In the genomic region with DNA sequence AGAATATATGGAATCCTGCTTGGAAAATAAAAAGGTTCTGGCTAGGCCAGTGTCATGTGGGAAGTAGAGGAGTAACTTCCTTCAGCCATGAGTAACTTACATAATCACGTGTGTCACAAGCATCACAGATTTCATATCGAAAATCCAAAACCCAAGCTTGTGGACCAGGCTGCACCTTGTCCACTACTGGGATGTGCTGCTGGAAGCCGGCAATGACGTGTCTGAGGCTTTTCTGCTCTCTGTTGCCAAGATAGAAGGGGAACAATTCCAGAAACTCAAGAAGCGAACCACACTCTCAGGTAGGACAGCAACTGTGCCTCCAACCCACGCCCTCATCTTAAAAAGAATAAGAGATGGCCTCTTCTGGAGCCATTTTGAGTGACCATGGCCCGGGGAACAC, we compare ENCODE assay signal across 40 mouse cellular contexts. TPM values are rescaled to one million over a fixed set of nuclear protein-coding genes. Genes with fewer than 3 reads are reported as not detected.
"Had no signal": no experiment of that assay in that cellular context is flagged by ENCODE, and none has a peak within 500 bp of the region (broad histone marks: within the 10 kb centered on the region; RNA-seq: fewer than 3 reads in every experiment).

No protein-coding gene starts in this region.

- ATAC-seq: liver, embryonic 12.5 days; liver, postnatal 0 days; lung, postnatal 0 days; midbrain, embryonic 13.5 days; midbrain, embryonic 15.5 days had no signal

- H3K4me2 ChIP-seq: limb, embryonic 12.5 days; limb, embryonic 13.5 days; limb, embryonic 15.5 days; liver, embryonic 11.5 days; liver, embryonic 12.5 days; liver, embryonic 13.5 days; liver, embryonic 15.5 days; lung, embryonic 14.5 days; lung, embryonic 15.5 days; midbrain, embryonic 11.5 days; midbrain, embryonic 12.5 days; midbrain, embryonic 13.5 days; midbrain, embryonic 15.5 days; neural tube, embryonic 12.5 days; neural tube, embryonic 13.5 days had no signal

- DNase-seq: left cerebral cortex, postnatal 4 days; liver; liver, embryonic 13.5 days; liver, postnatal 0 days; lung, adult 18-20 months; lung, adult 2 months; lung, embryonic 14.5 days; lung, postnatal 10 days; lung, postnatal 14 days; lung, postnatal 36 days; lung, postnatal 4 days; midbrain, embryonic 14.5 days had no signal

- H3K9me3 ChIP-seq: limb, embryonic 10.5 days; limb, embryonic 12.5 days; limb, embryonic 13.5 days; limb, embryonic 15.5 days; liver, embryonic 12.5 days; liver, embryonic 13.5 days; liver, embryonic 15.5 days; lung, embryonic 15.5 days; megakaryocyte, embryonic 14.5 days; midbrain, embryonic 12.5 days; midbrain, embryonic 13.5 days; midbrain, embryonic 15.5 days; neural tube, embryonic 12.5 days; neural tube, embryonic 13.5 days had no signal

- H3K4me1 ChIP-seq: limb, embryonic 10.5 days; limb, embryonic 12.5 days; limb, embryonic 13.5 days; limb, embryonic 15.5 days; liver, embryonic 12.5 days; liver, embryonic 13.5 days; liver, embryonic 15.5 days; lung, embryonic 15.5 days; midbrain, embryonic 12.5 days; midbrain, embryonic 13.5 days; midbrain, embryonic 15.5 days; neural tube, embryonic 12.5 days; neural tube, embryonic 13.5 days had no signal

- H3K9ac ChIP-seq: limb, embryonic 12.5 days; limb, embryonic 13.5 days; limb, embryonic 15.5 days; liver, embryonic 12.5 days; liver, embryonic 13.5 days; liver, embryonic 14.5 days; liver, embryonic 15.5 days; liver, postnatal 0 days; lung, embryonic 14.5 days; lung, embryonic 15.5 days; midbrain, embryonic 12.5 days; midbrain, embryonic 13.5 days; midbrain, embryonic 15.5 days; neural tube, embryonic 12.5 days; neural tube, embryonic 13.5 days had no signal

- H3K27me3 ChIP-seq: limb, embryonic 12.5 days; limb, embryonic 13.5 days; limb, embryonic 15.5 days; liver, embryonic 12.5 days; liver, embryonic 13.5 days; liver, embryonic 15.5 days; lung, embryonic 15.5 days; megakaryocyte, embryonic 14.5 days; midbrain, embryonic 12.5 days; midbrain, embryonic 13.5 days; midbrain, embryonic 15.5 days; neural tube, embryonic 12.5 days; neural tube, embryonic 13.5 days had no signal

- H3K36me3 ChIP-seq: limb, embryonic 10.5 days; limb, embryonic 12.5 days; limb, embryonic 13.5 days; limb, embryonic 15.5 days; liver, embryonic 12.5 days; liver, embryonic 13.5 days; liver, embryonic 15.5 days; lung, embryonic 15.5 days; midbrain, embryonic 12.5 days; midbrain, embryonic 13.5 days; midbrain, embryonic 15.5 days; neural tube, embryonic 12.5 days; neural tube, embryonic 13.5 days had no signal

- H3K27ac ChIP-seq: limb, embryonic 10.5 days; limb, embryonic 12.5 days; limb, embryonic 13.5 days; limb, embryonic 15.5 days; liver, embryonic 12.5 days; liver, embryonic 13.5 days; liver, embryonic 14.5 days; liver, embryonic 15.5 days; lung, embryonic 15.5 days; macrophage; midbrain, embryonic 12.5 days; midbrain, embryonic 13.5 days; midbrain, embryonic 15.5 days; neural tube, embryonic 12.5 days; neural tube, embryonic 13.5 days had no signal

- H3K4me3 ChIP-seq: limb, embryonic 10.5 days; limb, embryonic 12.5 days; limb, embryonic 13.5 days; limb, embryonic 15.5 days; liver, embryonic 12.5 days; liver, embryonic 13.5 days; liver, embryonic 15.5 days; lung, embryonic 15.5 days; midbrain, embryonic 12.5 days; midbrain, embryonic 13.5 days; midbrain, embryonic 15.5 days; myocyte; neural tube, embryonic 12.5 days; neural tube, embryonic 13.5 days had no signal

RNA-seq across cellular contexts. Expression of gene Gm49358, which starts 19.5 kb away (rescaled TPM):
- total RNA-seq: megakaryocyte, adult 5-6 weeks; megakaryocyte-erythroid progenitor cell, adult 5-6 weeks; midbrain, postnatal 0 days; monocyte, adult 5-6 weeks had no signal
- polyA plus RNA-seq: limb, embryonic 10.5 days; limb, embryonic 11.5 days; limb, embryonic 12.5 days; limb, embryonic 15.5 days; liver, adult 2 months; liver, embryonic 11.5 days; liver, embryonic 12.5 days; liver, embryonic 13.5 days; liver, embryonic 14.5 days; liver, embryonic 15.5 days; liver, embryonic 16.5 days; liver, postnatal 0 days; lung, adult 2 months; lung, embryonic 14.5 days; lung, embryonic 15.5 days; lung, embryonic 16.5 days; lung, postnatal 0 days; midbrain, embryonic 11.5 days; midbrain, embryonic 12.5 days; midbrain, embryonic 13.5 days; midbrain, embryonic 15.5 days; midbrain, postnatal 0 days; myocyte; neural tube, embryonic 11.5 days; neural tube, embryonic 12.5 days; neural tube, embryonic 13.5 days had no signal
